11 mouse cellular contexts compared by ENCODE assay signal in the genomic region with DNA sequence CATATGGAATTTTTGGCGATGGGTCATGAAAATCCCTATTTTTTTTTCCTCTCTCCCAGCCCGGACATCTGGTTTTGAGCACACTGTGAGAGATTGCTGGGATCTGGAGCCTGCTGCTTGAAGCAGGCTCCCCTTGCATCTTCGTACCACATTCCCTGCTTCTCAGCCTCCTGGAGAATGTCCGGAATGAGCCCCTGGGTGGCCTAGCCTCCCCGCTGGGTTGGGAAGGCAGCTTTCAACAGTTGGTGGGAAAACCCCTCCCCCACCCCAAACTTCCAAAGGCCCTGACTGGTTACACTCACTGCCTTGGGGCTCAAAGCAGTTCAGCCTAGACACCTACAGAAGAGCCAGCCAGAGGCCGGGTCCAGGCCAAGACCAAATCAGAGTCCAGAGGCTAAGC. TPM values are rescaled to one million over a fixed set of nuclear protein-coding genes. Genes with fewer than 3 reads are reported as not detected.
DNase-seq lines count a peak whose midpoint lies in the region; ATAC-seq and TF ChIP-seq lines count a peak whose summit lies in the region.
"Had no signal": no experiment of that assay in that cellular context is flagged by ENCODE, and none has a peak within 500 bp of the region (broad histone marks: within the 10 kb centered on the region; RNA-seq: fewer than 3 reads in every experiment).

No protein-coding gene starts in this region.

- no peak overlapping the region for H3K27ac ChIP-seq in forebrain, embryonic 11.5 days (ENCODE audit: low read depth, low read length)
- no peak overlapping the region for H3K27ac ChIP-seq in forebrain, embryonic 12.5 days
- H3K27ac ChIP-seq in lung, embryonic 15.5 days: peak overlapping the region; percentile 80
- H3K27ac ChIP-seq in embryonic fibroblast, embryonic 13.5 days (ENCODE audit: insufficient read depth, low read length): peak overlapping the region; percentile 94
- H3K27ac ChIP-seq in neural tube, embryonic 11.5 days (ENCODE audit: low read depth, low read length): peak overlapping the region; percentile 1; the same call in 1 of the 2 replicates
- H3K27ac ChIP-seq: hindbrain, embryonic 13.5 days had no signal

- peak; percentile 70 for DNase-seq in forebrain, embryonic 11.5 days (ENCODE audit: low spot score)
- DNase-seq in lung, postnatal 36 days: no peak
- peak; percentile 69 for DNase-seq in neural tube, embryonic 11.5 days (ENCODE audit: low spot score)
- DNase-seq: adrenal gland, adult 8-10 months; left cerebral cortex, postnatal 4 days had no signal

- 13% methylated on average over 6 of the region's 6 CpGs for WGBS in forebrain, embryonic 11.5 days
- 11% methylated on average over 6 of the region's 6 CpGs for WGBS in forebrain, embryonic 12.5 days
- WGBS in lung, embryonic 15.5 days: 10% methylated on average over 6 of the region's 6 CpGs
- WGBS in neural tube, embryonic 11.5 days: 12% methylated on average over 6 of the region's 6 CpGs

- no peaks in the 10 kb centered on the region for H3K9me3 ChIP-seq in forebrain, embryonic 11.5 days (ENCODE audit: control insufficient read depth, low read length)
- no peaks in the 10 kb centered on the region for H3K9me3 ChIP-seq in forebrain, embryonic 12.5 days
- H3K9me3 ChIP-seq in lung, embryonic 15.5 days: no peaks in the 10 kb centered on the region
- H3K9me3 ChIP-seq in neural tube, embryonic 11.5 days (ENCODE audit: control insufficient read depth, low read length): no peaks in the 10 kb centered on the region; the same call in 1 of the 2 replicates
- H3K9me3 ChIP-seq: hindbrain, embryonic 13.5 days had no signal

- no peak for TF ChIP-seq CTCF in embryonic fibroblast, embryonic 13.5 days (IDR thresholded peaks at IDR 0.05; ENCODE audit: borderline replicate concordance, insufficient read depth, low read length)

- no peak overlapping the region for H3K4me3 ChIP-seq in forebrain, embryonic 11.5 days (ENCODE audit: low read depth, low read length)
- H3K4me3 ChIP-seq in forebrain, embryonic 12.5 days (replicated peaks): no peak overlapping the region
- H3K4me3 ChIP-seq in lung, embryonic 15.5 days: no peak overlapping the region
- no peak overlapping the region for H3K4me3 ChIP-seq in embryonic fibroblast, embryonic 13.5 days (ENCODE audit: insufficient read depth, low read length)
- no peak overlapping the region for H3K4me3 ChIP-seq in neural tube, embryonic 11.5 days (ENCODE audit: low read depth, low read length)
- H3K4me3 ChIP-seq: hindbrain, embryonic 13.5 days had no signal

- no peaks in the 10 kb centered on the region for H3K36me3 ChIP-seq in forebrain, embryonic 11.5 days (ENCODE audit: control insufficient read depth, insufficient read depth, low read length)
- no peaks in the 10 kb centered on the region for H3K36me3 ChIP-seq in forebrain, embryonic 12.5 days (replicated peaks)
- H3K36me3 ChIP-seq in lung, embryonic 15.5 days: no peaks in the 10 kb centered on the region
- no peaks in the 10 kb centered on the region for H3K36me3 ChIP-seq in neural tube, embryonic 11.5 days (ENCODE audit: control insufficient read depth, insufficient read depth, low read length)
- H3K36me3 ChIP-seq: hindbrain, embryonic 13.5 days had no signal

- H3K4me2 ChIP-seq in forebrain, embryonic 11.5 days (ENCODE audit: low read depth, low read length, severe bottlenecking): no peak overlapping the region
- H3K4me2 ChIP-seq in forebrain, embryonic 12.5 days: no peak overlapping the region
- no peak overlapping the region for H3K4me2 ChIP-seq in lung, embryonic 15.5 days
- H3K4me2 ChIP-seq in neural tube, embryonic 11.5 days (ENCODE audit: low read depth): no peak overlapping the region
- H3K4me2 ChIP-seq: hindbrain, embryonic 13.5 days had no signal

- TF ChIP-seq POLR2A in embryonic fibroblast, embryonic 13.5 days (IDR thresholded peaks at IDR 0.05; ENCODE audit: low read depth, low read length): no peak

- ATAC-seq in forebrain, embryonic 11.5 days (replicated peaks; ENCODE audit: low FRiP score): no peak
- no peak for ATAC-seq in forebrain, embryonic 12.5 days (ENCODE audit: low FRiP score)
- peak; percentile 60; the same call in 1 of the 2 replicates for ATAC-seq in lung, embryonic 15.5 days (ENCODE audit: borderline replicate concordance, extremely low read depth, low FRiP score, low TSS enrichment)
- no peak for ATAC-seq in neural tube, embryonic 11.5 days (ENCODE audit: insufficient read depth, low FRiP score, low TSS enrichment)
- ATAC-seq in activated CD4-positive, CD25-positive, alpha-beta regulatory T cell, adult 4 months: no peak
- ATAC-seq in monocyte, adult 5-6 weeks (replicated peaks; ENCODE audit: insufficient number of reproducible peaks, low FRiP score, low TSS enrichment, poor library complexity, severe bottlenecking): no peak

- peaks cover 14% of the 10 kb centered on the region for H3K4me1 ChIP-seq in forebrain, embryonic 11.5 days (replicated peaks; ENCODE audit: control insufficient read depth, insufficient read depth, low read length)
- H3K4me1 ChIP-seq in forebrain, embryonic 12.5 days: peaks cover 24% of the 10 kb centered on the region
- H3K4me1 ChIP-seq in lung, embryonic 15.5 days: peaks cover 46% of the 10 kb centered on the region
- H3K4me1 ChIP-seq in embryonic fibroblast, embryonic 13.5 days (ENCODE audit: control insufficient read depth, insufficient read depth, low read length): peaks cover 5% of the 10 kb centered on the region
- peaks cover 13% of the 10 kb centered on the region for H3K4me1 ChIP-seq in neural tube, embryonic 11.5 days (ENCODE audit: control insufficient read depth, insufficient read depth, low read length)

- no peaks in the 10 kb centered on the region; the same call in 1 of the 2 replicates for H3K27me3 ChIP-seq in forebrain, embryonic 11.5 days (ENCODE audit: control insufficient read depth, insufficient read depth, low read length)
- peaks cover 16% of the 10 kb centered on the region; the same call in 1 of the 2 replicates for H3K27me3 ChIP-seq in forebrain, embryonic 12.5 days
- no peaks in the 10 kb centered on the region for H3K27me3 ChIP-seq in lung, embryonic 15.5 days
- H3K27me3 ChIP-seq in neural tube, embryonic 11.5 days (ENCODE audit: control insufficient read depth, insufficient read depth, low read length): no peaks in the 10 kb centered on the region

- H3K9ac ChIP-seq in forebrain, embryonic 11.5 days (ENCODE audit: low read length): no peak overlapping the region
- no peak overlapping the region for H3K9ac ChIP-seq in forebrain, embryonic 12.5 days
- no peak overlapping the region for H3K9ac ChIP-seq in lung, embryonic 15.5 days
- no peak overlapping the region for H3K9ac ChIP-seq in neural tube, embryonic 11.5 days (ENCODE audit: low read length)
- H3K9ac ChIP-seq: hindbrain, embryonic 13.5 days had no signal

RNA-seq across cellular contexts. Expression of a gene that starts 5.8 kb away (rescaled TPM):
- 27.3 and 29.5 TPM in 2 replicates for polyA plus RNA-seq in forebrain, embryonic 11.5 days (2014; fragmentation: Nextera tagmentation; extraction: Ambion mirVana)
- polyA plus RNA-seq in forebrain, embryonic 12.5 days (2016; fragmentation: Nextera tagmentation; extraction: Ambion mirVana): 26.0 and 27.0 TPM in 2 replicates
- polyA plus RNA-seq in lung, embryonic 15.5 days (2015; fragmentation: Nextera tagmentation; extraction: Ambion mirVana): 28.7 and 30.5 TPM in 2 replicates
- 110 and 130 TPM in 2 replicates for polyA plus RNA-seq in embryonic fibroblast, embryonic 13.5 days (2011; ENCODE audit: insufficient read length, low read depth, missing spikeins)
- polyA plus RNA-seq in neural tube, embryonic 11.5 days (2014; fragmentation: Nextera tagmentation; extraction: Ambion mirVana): 23.6 and 24.3 TPM in 2 replicates
- polyA plus RNA-seq in activated CD4-positive, CD25-positive, alpha-beta regulatory T cell, adult 4 months (2017; shearing (Covaris generic)): 1 to 10 TPM; 2.9 to 8.0 TPM
- total RNA-seq in monocyte, adult 5-6 weeks (2017): 14.4 to 63.8 TPM (median 24.3 TPM) in 3 replicates

Comparison
In these comparisons a context has a peak if more than half of its experiments do, and no peak if none do; other contexts are left out.
1. H3K27ac ChIP-seq: peak in lung, embryonic 15.5 days (single experiment), embryonic fibroblast, embryonic 13.5 days (single experiment) and neural tube, embryonic 11.5 days (single experiment); none in forebrain, embryonic 11.5 days (single experiment) and forebrain, embryonic 12.5 days (single experiment).